8 mouse cellular contexts compared by ENCODE assay signal in the genomic region with DNA sequence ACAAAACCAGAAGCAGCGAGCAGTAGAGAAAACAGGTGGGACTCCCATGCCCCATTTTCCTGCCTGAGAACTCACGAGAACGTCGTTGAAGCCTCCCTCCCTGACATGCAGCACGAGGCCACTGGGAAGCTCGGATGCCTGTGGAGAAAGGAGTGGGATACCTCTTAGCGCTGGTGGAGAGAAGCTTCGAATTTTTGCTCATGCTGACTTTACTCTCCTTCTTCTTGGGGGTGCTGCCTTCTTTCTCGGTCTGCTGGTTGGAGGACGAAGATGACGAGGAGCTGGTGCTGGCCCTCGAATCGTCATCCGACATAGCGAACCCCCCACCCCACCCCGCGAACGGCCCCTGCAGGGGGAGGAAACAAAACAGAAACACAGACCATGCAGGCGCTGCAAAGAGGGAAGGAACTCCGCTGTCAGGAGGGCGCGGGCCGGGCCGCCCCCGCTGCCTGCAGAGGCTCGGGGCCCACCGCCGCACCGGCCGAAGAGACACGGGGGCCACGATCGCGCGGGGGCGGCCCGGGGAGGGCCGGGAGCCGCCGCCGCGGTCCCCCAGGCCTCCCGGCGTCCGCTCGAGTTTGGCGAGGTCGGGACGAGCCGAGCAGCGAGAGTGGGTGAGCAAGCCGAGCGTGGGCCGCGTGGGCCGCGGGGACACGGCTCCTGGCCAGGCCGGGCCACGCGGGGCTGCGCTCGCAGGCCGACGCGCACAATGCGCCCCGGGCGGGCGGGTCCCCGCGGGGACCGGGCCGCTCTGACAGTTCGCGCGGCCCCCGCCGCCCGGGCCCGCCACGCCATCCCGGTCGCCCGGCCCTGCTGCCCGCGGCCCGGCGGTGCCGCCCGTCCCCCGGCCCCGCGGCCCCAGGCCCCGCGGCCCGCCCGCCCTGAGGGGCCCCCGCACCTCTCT. TPM values are rescaled to one million over a fixed set of nuclear protein-coding genes. Genes with fewer than 3 reads are reported as not detected.
DNase-seq lines count a peak whose midpoint lies in the region; ATAC-seq and TF ChIP-seq lines count a peak whose summit lies in the region.

No protein-coding gene starts in this region.

- H3K27ac ChIP-seq in embryonic facial prominence, embryonic 15.5 days (replicated peaks) = peak overlapping the region; percentile 86
- H3K27ac ChIP-seq in heart, embryonic 16.5 days (ENCODE audit: low read length) = peak overlapping the region; percentile 68
- peak overlapping the region; percentile 83 for H3K27ac ChIP-seq in layer of hippocampus, adult 2 months
- peak overlapping the region; percentile 78 for H3K27ac ChIP-seq in lung, embryonic 16.5 days (ENCODE audit: low read length)

- TF ChIP-seq CTCF in layer of hippocampus, adult 2 months (conservative IDR thresholded peaks at IDR 0.05) = no peak

- peak; percentile 78 for ATAC-seq in embryonic facial prominence, embryonic 15.5 days (ENCODE audit: insufficient number of reproducible peaks, low FRiP score, low TSS enrichment, low read depth)
- ATAC-seq in heart, embryonic 16.5 days (replicated peaks; ENCODE audit: extremely low read depth, insufficient read depth, low FRiP score) = peak; percentile 67
- ATAC-seq in lung, embryonic 16.5 days (ENCODE audit: low read depth) = peak; percentile 83

- peaks cover 22% of the 10 kb centered on the region for H3K4me1 ChIP-seq in embryonic facial prominence, embryonic 15.5 days
- peaks cover 11% of the 10 kb centered on the region for H3K4me1 ChIP-seq in heart, embryonic 16.5 days (ENCODE audit: control insufficient read depth, insufficient read depth, low read length)
- peaks cover 18% of the 10 kb centered on the region for H3K4me1 ChIP-seq in lung, embryonic 16.5 days (replicated peaks; ENCODE audit: control insufficient read depth, insufficient read depth, low read length)

- H3K36me3 ChIP-seq in embryonic facial prominence, embryonic 15.5 days = no peaks in the 10 kb centered on the region
- no peaks in the 10 kb centered on the region for H3K36me3 ChIP-seq in heart, embryonic 16.5 days (ENCODE audit: control insufficient read depth, insufficient read depth)
- H3K36me3 ChIP-seq in lung, embryonic 16.5 days (ENCODE audit: control insufficient read depth, insufficient read depth, low read length) = 0 out of 2 replicates have a peak, but pooled peaks cover 4% of the 10 kb centered on the region

- peak overlapping the region; percentile 93 for H3K9ac ChIP-seq in embryonic facial prominence, embryonic 15.5 days
- peak overlapping the region; percentile 95 for H3K9ac ChIP-seq in heart, embryonic 16.5 days (ENCODE audit: low read length)
- peak overlapping the region; percentile 90 for H3K9ac ChIP-seq in lung, embryonic 16.5 days (ENCODE audit: low read length)

- no peaks in the 10 kb centered on the region for H3K27me3 ChIP-seq in embryonic facial prominence, embryonic 15.5 days
- no peaks in the 10 kb centered on the region for H3K27me3 ChIP-seq in heart, embryonic 16.5 days (ENCODE audit: control insufficient read depth, insufficient read depth, low read length)
- no peaks in the 10 kb centered on the region for H3K27me3 ChIP-seq in lung, embryonic 16.5 days (ENCODE audit: control insufficient read depth, insufficient read depth, low read depth, low read length)

- under 1% methylated on average over 72 of the region's 99 CpGs for WGBS in embryonic facial prominence, embryonic 15.5 days
- 1% methylated on average over 91 of the region's 99 CpGs for WGBS in heart, embryonic 16.5 days
- under 1% methylated on average over 61 of the region's 99 CpGs for WGBS in lung, embryonic 16.5 days

- H3K9me3 ChIP-seq in embryonic facial prominence, embryonic 15.5 days (replicated peaks) = no peaks in the 10 kb centered on the region
- H3K9me3 ChIP-seq in heart, embryonic 16.5 days (replicated peaks; ENCODE audit: control insufficient read depth, low read length) = no peaks in the 10 kb centered on the region
- H3K9me3 ChIP-seq in lung, embryonic 16.5 days (ENCODE audit: control insufficient read depth, low read length) = no peaks in the 10 kb centered on the region

- H3K4me2 ChIP-seq in embryonic facial prominence, embryonic 15.5 days (replicated peaks) = peak overlapping the region; percentile 76
- peak overlapping the region; percentile 85 for H3K4me2 ChIP-seq in heart, embryonic 16.5 days (ENCODE audit: low read depth, low read length)
- H3K4me2 ChIP-seq in lung, embryonic 16.5 days (ENCODE audit: low read depth, low read length) = peak overlapping the region; percentile 74

- peak overlapping the region; percentile 74 for H3K4me3 ChIP-seq in embryonic facial prominence, embryonic 15.5 days (replicated peaks)
- peak overlapping the region; percentile 88 for H3K4me3 ChIP-seq in heart, embryonic 16.5 days (ENCODE audit: low read length)
- H3K4me3 ChIP-seq in layer of hippocampus, adult 2 months = peak overlapping the region; percentile 65
- H3K4me3 ChIP-seq in lung, embryonic 16.5 days (ENCODE audit: low read length) = peak overlapping the region; percentile 72

- DNase-seq in CD4-positive, CD25-positive, alpha-beta regulatory T cell, adult 2 months (ENCODE audit: low read depth, low spot score) = peak; percentile 56
- peak; percentile 25 to 36 for DNase-seq in adrenal gland, adult 18-20 months (ENCODE audit: low spot score in 2 of 2)
- DNase-seq in layer of hippocampus, adult 2 months (ENCODE audit: low spot score in 2 of 2) = peak; percentile 17 to 18
- DNase-seq in ovary, postnatal 14 days (ENCODE audit: low spot score) = peak; percentile 14
- DNase-seq in thymus, postnatal 14 days = peak; percentile 74

RNA-seq across cellular contexts. Expression of a gene that starts 0.6 kb away (rescaled TPM):
- 10 to 100 TPM; 75.6 to 81.0 TPM for total RNA-seq in adrenal gland, adult 18-20 months (2021)
- polyA plus RNA-seq in embryonic facial prominence, embryonic 15.5 days (2015; fragmentation: Nextera tagmentation; extraction: Ambion mirVana) = 140 and 148 TPM in 2 replicates
- polyA plus RNA-seq in heart, embryonic 16.5 days (2015; fragmentation: Nextera tagmentation; extraction: Ambion mirVana) = 59.4 and 70.2 TPM in 2 replicates
- 100 to 1,000 TPM; 114 to 115 TPM for total RNA-seq in layer of hippocampus, adult 2 months (2021)
- 117 and 122 TPM in 2 replicates for polyA plus RNA-seq in lung, embryonic 16.5 days (2015; fragmentation: Nextera tagmentation; extraction: Ambion mirVana)

RNA-seq across cellular contexts. Expression of a gene that starts 59.9 kb away (rescaled TPM):
- 100 to 1,000 TPM; 726 to 763 TPM for total RNA-seq in adrenal gland, adult 18-20 months (2021)
- polyA plus RNA-seq in embryonic facial prominence, embryonic 15.5 days (2015; fragmentation: Nextera tagmentation; extraction: Ambion mirVana) = 390 and 399 TPM in 2 replicates
- polyA plus RNA-seq in heart, embryonic 16.5 days (2015; fragmentation: Nextera tagmentation; extraction: Ambion mirVana) = 203 and 235 TPM in 2 replicates
- 100 to 1,000 TPM; 389 to 396 TPM for total RNA-seq in layer of hippocampus, adult 2 months (2021)
- 402 and 435 TPM in 2 replicates for polyA plus RNA-seq in lung, embryonic 16.5 days (2015; fragmentation: Nextera tagmentation; extraction: Ambion mirVana)

Comparison
In these comparisons a context has a peak if more than half of its experiments do, and no peak if none do; other contexts are left out.
1. Peak in every context shown above with its lines: DNase-seq, ATAC-seq, H3K4me3 ChIP-seq and H3K27ac ChIP-seq.
2. DNase-seq: peak in every context shown above with its lines; median percentile 74 in thymus, postnatal 14 days; 56 in CD4-positive, CD25-positive, alpha-beta regulatory T cell, adult 2 months; 30 in adrenal gland, adult 18-20 months; 18 in layer of hippocampus, adult 2 months; 14 in ovary, postnatal 14 days.